Mouse (Mus musculus) left cerebral cortex, adult 18-20 months (tissue): ENCODE data around the gene Fanca. TPM values are rescaled to one million over a fixed set of nuclear protein-coding genes. Genes with fewer than 3 reads are reported as not detected.
"Not testable (repeated sequence)": the region's sequence is repeated elsewhere in the genome, so short reads cannot be mapped to it uniquely, and the experiment has no call there.

Experiments
- DNase-seq, 2 experiments: peaks; one replicate each; pipeline ENCODE4 v3.0.0; 2021 to 2022; ENCODE audit warnings: low spot score in 2 of 2, mixed read lengths in 1 of 2
- total RNA-seq, 2 experiments: library from RNA; stranded (reverse); gene quantifications; 2 replicates each; pipeline ENCODE4 v1.2.3; 2021

Gene Fanca
- total RNA-seq, 2 experiments from 2014 or later = 1.5 to 1.9 TPM

DNA sequence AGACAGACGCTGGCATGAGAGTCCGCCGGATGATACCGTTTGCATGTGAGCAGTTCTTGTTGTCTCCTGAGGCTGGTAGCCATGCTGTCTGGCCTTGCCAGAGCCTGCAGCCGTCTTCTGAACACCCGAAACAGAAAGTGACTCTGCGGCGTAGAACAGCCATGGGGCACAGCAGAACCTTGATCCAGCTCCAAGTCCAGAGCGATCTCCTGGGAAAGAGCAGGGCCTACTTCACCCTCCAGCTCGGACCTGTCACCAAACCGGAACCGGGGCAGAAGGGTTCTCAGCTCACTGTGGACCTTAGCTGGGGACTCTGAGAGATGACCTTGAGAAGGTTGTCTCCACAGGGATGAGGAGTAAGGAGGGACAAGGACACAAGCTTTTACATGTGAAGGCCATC is 43.3 kb downstream of the Fanca start:
- no peak for DNase-seq

DNA sequence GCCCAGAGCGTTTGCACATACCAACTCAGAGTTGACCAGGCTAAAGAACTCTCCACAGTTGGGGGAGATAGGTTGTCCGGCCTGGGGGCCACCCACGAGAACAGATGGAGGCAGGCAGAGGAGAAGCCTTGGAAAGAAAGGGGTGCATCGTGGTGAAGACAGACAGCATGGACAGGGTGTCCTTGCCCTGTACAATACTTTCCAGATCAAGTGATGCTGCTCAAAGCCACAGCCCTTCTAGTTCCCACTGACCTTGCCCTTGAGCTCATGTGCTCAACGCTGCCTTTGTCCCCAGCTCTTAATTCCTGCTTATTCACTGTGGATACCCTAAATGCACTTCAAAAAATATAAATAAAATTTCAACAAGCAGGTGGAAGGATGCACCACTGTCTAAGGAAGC is 43.9 kb downstream of the Fanca start:
- DNase-seq = no peak

DNA sequence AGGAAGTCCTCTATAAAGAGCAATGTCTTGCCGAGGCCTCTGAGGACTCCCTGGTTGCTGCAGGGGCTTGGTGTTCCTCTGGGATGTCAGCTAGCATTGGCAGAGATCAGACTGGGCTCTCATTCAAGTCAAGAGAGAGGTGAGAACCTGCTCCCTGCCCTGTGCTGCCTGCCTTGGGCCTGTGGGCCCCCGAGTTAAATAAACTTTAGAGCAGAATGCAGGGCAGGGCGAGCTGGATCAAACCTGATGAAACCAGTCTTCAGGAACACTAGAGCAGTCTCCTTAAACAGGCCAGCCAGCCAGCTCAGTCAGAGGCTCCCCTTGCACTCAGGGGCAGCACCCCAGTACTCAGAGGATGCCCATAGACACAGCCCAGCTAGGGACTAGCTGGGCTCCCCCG is 46.5 kb downstream of the Fanca start:
- DNase-seq = no peak

DNA sequence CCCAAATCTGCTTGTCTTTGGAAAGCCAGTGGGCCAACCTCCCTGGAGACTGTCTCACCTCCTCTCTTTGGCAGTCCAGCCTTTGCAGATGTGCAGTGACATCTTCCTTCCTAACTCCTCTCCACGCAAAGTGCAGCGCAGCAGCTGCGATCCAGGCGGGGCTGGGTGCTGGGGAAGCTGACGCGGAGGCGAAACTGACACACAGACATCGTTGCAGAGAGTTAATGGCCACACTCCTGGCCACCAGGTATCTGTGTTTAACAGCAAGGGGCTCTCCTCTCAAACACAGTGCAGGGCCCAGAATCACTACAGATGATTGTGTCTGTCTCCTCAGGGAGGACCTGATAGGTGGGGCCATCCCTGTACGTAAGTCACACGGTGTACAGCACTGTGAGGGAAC is 47.2 kb downstream of the Fanca start:
- no peak for DNase-seq

DNA sequence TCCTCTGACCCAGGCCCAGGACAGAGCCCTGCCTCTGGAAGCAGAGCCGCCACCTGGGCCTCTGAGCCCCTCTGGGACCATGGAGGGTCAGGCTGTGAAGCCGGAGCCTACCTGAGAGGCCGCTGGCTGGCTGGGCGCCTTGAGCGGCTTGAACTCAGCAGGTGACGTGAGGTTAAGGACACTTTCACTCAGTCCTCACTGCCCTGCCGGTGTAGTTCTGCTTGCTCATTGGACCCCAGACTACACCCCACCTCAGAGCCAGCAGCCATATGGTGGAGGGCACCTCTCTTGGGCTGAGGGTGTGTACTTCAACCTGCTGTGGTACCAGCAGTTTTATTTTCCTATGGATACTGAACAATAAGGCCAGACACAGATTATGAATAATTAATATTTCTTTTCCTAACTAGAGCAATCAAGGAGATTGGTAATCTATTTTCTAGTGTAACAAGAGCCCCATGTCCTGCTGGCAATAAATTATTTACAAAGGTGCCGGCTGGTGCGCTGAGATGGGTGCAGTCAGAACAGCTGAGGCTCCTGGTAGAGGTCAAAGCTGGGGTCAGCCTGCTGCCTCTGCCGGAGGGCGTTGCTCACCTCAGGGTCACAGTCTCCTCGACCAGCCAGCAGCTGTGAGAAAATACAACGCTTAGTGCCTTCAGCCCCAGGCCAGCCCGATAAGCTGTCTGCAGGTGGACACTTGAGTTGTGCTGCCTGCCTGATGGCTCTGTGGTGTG is 50.3 kb downstream of the Fanca start:
- no peak for DNase-seq

DNA sequence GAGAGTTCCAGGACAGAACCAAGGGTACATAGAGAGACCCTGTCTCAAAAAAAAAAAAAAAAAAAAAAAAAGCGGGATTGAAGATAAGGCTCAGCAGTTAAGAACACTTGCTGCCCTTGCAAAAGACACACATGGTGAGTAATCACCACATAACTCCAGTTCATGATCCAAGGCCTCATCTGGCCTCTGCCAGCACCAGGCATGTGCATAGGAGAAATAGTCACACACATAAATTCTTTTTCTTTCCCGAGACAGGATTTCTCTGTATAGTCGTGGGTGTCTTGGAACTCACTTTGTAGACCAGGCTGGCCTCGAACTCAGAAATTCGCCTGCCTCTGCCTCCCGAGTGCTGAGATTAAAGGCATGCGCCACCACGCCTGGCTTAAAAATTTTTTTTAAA is 60.8 kb downstream of the Fanca start:
- DNase-seq = not testable (repeated sequence)

DNA sequence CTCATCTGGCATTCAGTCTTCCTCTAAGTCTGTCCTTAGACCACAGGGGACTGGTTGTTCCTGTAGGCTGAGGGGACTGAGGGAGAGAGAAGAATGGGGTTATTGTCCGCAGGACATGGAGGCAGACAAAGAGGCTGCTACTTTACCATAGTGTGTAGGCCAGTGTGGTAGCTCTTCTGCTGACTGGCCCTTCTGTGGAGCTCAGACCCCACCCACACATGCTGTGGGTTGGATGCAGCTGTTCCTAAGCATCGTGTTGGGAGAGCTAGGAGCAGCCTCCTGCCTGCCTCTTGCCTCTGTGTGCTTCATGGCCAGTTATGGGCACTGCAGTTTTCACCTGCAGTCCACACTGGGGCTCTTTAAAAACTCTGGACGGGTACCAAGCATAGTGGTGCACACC is 61.3 kb downstream of the Fanca start:
- peak; percentile 56 to 68 for DNase-seq

DNA sequence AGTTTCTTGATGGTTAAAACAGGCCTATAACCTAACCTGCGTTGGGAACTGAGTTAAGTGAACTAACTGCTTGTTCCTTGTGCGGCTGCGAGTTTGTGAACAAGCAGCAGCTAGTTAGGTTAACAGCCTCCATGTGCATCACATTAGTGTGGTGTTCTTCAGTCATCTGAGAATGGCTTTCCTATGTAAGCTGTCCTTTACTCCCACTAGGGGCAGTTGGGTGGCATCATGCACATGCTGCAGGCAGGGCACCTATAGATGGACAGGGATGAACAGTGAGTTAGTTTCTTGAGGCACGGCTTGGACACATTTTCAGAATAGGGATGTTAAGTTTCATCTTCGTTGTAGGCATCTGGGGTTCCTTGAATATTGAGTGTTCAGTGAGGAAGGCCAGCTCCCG is 63.2 kb downstream of the Fanca start:
- no peak for DNase-seq

DNA sequence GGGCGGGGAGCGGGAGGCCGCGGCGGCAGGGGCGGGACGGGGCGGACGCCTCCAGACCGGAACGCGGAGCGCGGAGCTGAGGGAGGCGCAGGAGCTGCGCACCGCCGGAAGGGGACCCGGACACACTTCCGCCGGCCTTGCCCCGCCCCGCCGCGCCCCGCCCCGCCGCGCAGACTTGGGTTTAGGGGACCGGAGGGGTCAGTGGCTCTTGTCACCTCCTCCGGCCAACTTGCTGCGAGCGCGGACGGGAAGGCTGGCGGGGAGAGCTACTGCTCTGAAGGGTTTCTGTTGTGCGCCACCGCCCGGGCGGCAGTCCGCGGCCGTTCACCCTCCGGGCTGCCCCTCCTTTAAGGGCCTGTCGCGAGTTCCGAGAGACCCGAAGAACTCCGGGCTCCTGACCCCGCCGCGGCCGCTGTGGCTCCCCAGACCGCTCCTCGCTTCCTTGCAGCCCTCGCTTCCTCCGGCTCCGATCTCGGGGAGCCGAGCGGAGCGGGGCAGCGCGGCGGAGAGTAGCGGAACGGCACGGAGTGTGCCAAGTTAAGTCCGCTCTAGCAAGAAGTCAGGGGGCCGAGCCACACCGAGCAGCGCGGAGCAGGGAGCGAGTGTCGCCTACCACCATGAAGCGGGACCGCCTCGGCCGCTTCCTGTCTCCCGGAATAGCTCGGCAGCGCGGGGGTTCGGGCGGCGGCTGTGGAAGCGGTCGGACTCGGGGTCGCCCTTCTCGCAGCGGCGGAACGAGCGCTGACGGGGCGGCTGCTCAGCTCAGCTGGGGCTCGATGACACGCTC is 64.1 kb downstream of the Fanca start, which contains the start of the genes Zfp276 and Vps9d1:
Gene Zfp276, plus strand, starts transcription at position 97 of the 787 bp plus-strand sequence.
Gene Vps9d1, minus strand, starts transcription at position 250 of the 787 bp plus-strand sequence.
- peak; percentile 78 to 84 for DNase-seq

DNA sequence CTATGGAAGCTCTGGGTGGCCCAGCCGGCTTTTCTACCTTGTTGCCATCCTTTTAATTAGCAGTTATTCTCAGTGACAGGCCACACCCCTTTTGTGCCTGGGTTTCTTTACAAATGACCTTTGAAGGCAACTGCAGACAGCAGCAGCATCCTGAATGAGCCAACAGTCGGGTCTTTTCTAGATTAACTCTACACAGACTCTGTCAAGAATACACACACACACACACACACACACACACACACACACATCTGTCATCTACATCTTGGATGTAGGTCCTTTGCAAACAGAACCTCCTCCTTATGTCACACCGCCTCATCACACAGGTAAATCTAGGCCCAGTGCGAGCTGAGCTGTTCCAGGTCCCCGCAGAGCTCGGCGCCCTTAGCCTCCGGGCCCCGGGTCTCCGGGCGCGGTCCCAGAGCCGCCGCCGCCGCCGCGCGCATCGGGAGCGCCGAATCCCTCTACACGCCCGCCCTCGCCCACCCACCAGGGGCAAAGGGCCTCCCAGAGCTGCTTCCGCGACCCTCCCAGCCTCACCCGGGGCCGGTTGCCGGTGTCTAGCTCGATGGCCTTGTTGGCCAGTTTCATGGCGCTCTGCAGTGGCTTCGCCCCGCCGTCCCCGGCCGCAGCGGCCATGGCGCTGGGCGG is 64.8 kb downstream of the Fanca start:
- peak in 1 of 2 experiments; percentile 21 for DNase-seq

DNA sequence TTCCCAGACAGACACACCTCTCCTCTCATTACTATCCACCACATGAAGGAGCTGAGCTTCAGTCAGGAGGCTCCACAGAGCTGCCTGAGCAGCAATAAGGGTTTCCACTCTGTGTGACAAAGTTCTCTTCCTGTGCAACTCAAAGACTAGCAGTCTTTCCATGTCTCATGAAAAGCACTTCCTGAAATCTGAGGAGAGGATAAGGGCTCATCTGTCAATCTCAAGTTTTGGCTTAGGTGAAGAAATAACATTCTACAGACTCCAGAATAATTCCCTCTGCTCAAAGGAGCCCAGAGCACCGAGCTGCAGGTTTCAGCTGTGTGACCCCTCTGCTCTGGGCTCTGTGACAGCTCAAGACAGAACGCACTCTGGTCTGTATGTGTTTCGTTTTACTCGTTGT is 65.5 kb downstream of the Fanca start:
- DNase-seq = no peak

DNA sequence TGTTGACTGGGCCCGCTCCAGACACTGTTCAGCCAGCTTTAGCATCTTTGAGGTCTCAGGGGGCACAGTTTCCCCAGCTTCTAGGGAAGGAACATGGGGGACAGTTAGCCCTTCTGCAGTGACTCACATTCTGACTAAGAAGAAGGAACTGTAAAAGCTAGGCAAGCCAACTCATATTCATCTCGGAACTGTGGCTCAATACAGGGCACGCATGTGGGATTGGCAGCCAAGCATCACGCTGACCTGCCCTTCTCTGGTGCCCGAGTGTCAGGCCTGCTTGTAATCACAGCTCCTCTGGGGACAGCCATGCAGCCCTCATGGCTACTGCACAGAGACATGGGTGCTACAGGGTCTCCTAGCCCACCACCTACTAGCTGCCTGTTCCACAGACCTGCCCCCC is 67.4 kb downstream of the Fanca start:
- no peak for DNase-seq

DNA sequence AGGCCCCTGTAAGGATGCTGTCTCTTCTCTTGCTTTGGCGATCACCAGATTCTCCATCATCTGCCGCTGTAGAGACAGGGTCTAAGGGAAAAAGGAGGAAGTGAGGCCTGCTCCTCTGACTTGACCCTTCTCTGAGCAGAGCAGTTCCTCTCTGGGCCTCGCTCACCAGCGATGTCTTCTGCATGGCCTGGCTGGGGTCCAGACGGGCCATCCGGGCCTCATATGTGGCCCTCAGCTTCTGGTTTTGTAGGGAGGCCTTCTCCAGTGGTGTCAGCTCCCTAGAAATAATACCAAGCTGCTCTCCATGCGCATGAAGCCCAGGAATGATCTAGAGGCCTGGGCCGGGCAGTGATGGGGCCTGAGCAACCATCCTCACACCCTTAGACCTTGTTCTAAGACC is 69.8 kb downstream of the Fanca start:
- DNase-seq = no peak

DNA sequence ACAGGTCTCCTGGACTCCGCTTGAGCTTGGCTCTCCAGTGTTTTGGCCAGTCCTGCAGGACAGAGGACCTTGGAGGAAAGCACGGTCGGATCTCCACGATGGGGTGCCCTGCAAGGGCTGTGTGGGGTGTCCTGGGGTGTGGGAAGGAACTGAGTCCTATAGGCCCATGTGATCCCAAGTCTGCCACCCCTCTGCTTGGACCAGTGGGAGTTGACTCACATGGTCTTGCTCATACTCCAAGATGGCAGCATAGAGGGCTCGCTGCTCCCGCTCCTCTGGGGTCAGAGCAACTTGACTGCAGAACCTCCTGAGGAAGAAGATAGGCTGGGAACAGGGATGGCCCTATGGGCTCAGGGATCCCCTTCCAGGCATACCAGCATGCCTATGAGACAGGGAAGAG is 70.6 kb downstream of the Fanca start:
- no peak for DNase-seq

DNA sequence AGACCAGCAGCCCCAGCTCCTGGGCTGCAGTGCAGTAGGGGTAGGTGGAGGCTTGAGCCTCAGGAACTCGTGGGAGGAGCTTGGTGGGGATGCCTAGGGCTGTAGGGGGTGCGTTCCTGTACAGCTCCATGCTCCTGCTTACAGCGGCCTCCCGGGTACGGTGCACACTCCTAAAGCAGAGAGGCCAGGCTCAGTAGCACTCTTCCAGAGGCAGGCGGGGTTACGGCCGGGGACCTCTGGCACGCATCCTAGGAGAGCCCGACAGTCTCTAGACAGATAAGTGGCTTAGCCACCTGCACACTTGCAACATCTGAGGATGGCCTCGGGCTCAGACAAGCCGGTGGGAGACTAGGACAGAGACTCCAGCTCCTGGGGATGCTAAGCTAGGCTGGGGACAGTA is 72.8 kb downstream of the Fanca start:
- DNase-seq = no peak

DNA sequence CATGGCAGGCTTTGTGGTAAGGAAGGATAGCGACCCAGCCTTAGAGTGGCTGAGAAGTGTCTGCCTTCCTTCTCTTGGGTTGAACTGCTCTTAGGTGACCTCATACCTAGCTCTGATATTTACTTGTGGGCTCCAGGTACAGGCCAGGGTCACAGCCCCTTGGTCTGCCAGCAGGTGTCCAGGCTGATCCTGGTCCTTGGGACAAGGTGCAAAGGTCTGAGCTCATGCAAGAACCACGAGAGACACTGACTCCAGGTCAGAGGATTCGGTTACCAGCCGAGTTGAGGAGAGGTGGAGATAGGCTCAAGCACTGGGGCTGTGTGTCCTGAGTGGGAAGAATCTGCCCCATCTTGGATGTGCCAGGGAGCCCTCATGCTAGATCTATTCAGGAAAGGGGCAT is 74.0 kb downstream of the Fanca start:
- DNase-seq = no peak

DNA sequence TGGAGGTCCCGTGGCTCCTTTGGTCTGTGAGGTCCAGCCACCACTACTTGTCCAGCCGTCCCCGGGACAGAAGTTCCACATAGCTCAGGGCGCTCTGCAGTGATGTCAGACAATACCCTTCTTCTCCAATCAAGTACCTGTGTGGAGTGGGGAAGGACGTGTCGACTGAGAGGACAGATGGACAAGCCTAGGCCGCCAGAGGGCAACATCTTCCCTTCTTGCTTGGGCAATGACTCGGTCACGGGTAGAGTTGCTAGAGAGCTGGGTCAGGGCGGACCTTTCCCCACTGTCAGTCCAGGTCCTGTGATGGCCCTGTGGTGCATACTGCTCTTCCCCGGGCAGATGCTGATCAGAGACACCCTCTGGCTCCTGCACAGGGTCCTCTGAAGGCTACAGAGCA is 75.3 kb downstream of the Fanca start:
- DNase-seq = no peak

DNA sequence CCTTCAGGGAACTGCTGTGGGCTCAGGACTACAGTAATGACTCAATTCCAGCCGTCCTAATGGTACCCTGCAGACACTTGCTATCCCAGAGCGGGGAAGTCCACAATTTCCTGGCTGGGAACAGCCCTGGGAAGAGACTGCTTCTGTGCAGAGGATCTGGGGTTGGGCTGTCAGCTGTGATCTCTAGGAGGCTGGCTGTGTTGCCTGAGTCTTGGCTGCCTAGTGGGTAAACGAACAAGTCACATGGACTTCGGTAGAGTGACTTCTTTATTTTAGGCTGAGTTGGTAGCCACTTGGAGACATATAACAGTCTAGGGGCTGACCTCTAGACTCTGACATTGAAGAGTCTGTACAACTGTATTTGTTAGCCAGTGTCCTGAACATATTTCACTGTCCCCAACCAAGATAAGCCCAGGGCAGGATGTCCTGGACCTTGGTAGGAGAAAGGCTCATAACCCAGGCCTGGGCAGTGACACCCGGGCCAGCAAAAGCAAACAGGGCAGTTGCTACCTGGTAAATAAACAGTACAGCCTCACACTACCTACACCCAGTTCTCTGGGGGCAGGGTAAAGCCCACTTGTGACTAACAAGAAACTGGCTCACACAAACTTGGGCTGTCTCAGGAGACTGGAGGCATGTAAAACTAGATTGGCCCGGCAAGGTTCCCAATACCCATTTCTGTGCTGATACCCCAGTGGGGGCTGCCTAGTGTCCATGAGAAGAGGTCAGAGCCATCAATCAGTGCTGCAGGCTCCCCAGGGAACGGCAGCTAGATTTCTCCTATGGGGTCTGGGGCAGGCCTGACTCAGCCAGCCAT is 76.1 kb downstream of the Fanca start:
- DNase-seq = no peak

DNA sequence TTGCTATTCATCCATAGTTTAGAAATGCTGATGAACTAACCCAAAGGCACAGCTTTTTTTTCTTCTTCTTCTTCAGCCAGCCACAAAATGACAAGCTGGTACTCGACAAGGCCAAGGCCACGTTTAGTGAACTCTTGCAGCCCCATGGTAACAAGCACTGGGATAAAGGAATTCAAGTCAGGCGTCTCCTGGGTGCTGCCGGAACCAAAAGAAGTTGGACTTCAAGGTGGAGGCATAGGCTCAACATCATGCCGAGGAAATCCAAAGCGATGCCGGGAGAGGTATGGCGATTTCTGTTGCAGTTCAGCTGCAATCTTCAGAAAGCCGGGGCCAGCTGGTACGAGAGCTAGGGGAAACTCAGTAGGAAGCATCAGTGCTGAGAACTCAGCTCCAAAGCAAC is 79.0 kb downstream of the Fanca start:
- DNase-seq = no peak

DNA sequence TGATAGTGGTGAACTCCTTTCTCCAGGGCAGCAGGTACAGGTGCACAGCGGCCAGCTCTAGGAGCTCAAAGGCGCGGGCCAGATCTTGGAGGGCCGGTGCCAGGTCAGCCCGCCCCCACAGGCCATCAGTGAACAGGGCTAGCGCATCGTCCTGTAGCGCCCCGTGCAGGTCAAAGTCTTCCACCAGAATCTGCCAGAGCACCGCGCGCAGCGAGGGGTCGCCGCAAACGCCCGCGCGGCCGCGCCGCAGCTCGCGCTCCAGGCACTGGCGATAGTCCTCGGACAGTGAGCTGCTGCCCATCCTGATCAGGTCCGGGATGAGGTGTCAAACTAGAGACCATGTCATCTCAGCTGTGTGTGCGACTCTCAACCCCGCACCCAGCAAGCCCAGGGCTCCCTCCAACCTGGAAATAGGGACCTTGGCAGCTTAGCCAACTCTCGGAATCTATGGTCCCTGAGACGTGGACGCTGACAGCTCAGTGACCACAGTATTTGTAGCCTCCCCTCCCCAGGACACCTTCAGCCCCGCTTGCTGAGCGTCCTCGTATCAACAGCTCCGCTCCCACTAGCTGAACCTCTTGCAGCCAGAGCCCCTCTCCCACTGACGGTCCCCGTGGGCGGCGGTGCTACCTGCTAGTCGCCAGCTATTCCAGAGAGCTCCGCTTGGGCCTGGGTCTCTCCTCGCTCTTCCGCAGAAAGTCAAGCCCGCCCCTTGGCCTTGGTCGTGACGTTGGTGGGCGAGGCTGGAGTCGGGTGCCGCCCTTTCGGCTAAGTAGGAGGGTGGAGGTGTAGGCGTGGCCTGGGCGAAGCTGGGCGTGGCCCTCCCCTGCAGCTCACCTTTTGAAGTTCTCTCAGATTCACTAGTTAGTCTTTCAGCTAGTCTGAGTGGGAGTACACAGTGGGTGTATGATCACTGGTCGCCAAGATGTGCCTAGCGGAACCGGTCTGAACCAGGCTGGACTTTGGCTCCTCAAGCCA is 82.6 kb downstream of the Fanca start, which contains the start of gene Spata2l:
Gene Spata2l, minus strand, starts transcription at position 714 of the 978 bp plus-strand sequence.
- DNase-seq = peak; percentile 84 to 90
